Mouse (Mus musculus) kidney, postnatal 25 days (tissue): ENCODE data around the gene Ncbp3.

Source experiments
- DNase-seq, 2 experiments: peaks; one replicate each; pipeline ENCODE4 v3.0.0; 2021; ENCODE audit warnings: mixed read lengths in 2 of 2

Gene Ncbp3

GRCm38 (mm10) chr11:73031536-73031935 is 16.0 kb upstream of the Ncbp3 start:
- no peak for DNase-seq

- DNase-seq: no peak
These were observed 11.5 kb upstream of the Ncbp3 start for GRCm38 (mm10) chr11:73036077-73036476.

- DNase-seq: no peak
These were observed 10.7 kb upstream of the Ncbp3 start for GRCm38 (mm10) chr11:73036889-73037288.

- DNase-seq: peak in 1 of 2 experiments; percentile 13
These were observed 9.9 kb upstream of the Ncbp3 start for GRCm38 (mm10) chr11:73037691-73038090.

GRCm38 (mm10) chr11:73039102-73039799 is 8.3 kb upstream of the Ncbp3 start:
- DNase-seq: peak; percentile 76 to 86

GRCm38 (mm10) chr11:73044229-73044755 is 3.3 kb upstream of the Ncbp3 start:
- no peak for DNase-seq

- no peak for DNase-seq
These were observed 2.8 kb upstream of the Ncbp3 start for GRCm38 (mm10) chr11:73044789-73045188.

- peak in 1 of 2 experiments; percentile 60 for DNase-seq
These were observed 670 bp downstream of the Ncbp3 start for GRCm38 (mm10) chr11:73048030-73048876.

- peak; percentile 77 to 89 for DNase-seq
These were observed 1.8 kb downstream of the Ncbp3 start for GRCm38 (mm10) chr11:73049335-73049734.

GRCm38 (mm10) chr11:73052795-73053194 is 5.2 kb downstream of the Ncbp3 start:
- no peak for DNase-seq

- no peak for DNase-seq
These were observed 10.1 kb downstream of the Ncbp3 start for GRCm38 (mm10) chr11:73057701-73058100.

GRCm38 (mm10) chr11:73059630-73060029 is 12.0 kb downstream of the Ncbp3 start:
- no peak for DNase-seq

GRCm38 (mm10) chr11:73061413-73061812 is 13.8 kb downstream of the Ncbp3 start:
- no peak for DNase-seq

- peak; percentile 50 to 61 for DNase-seq
These were observed 24.3 kb downstream of the Ncbp3 start for GRCm38 (mm10) chr11:73071839-73072238.

- DNase-seq: no peak
These were observed 28.7 kb downstream of the Ncbp3 start for GRCm38 (mm10) chr11:73076295-73076694.

GRCm38 (mm10) chr11:73076733-73077132 is 29.1 kb downstream of the Ncbp3 start:
- no peak for DNase-seq

- no peak for DNase-seq
These were observed 29.7 kb downstream of the Ncbp3 start for GRCm38 (mm10) chr11:73077211-73077720.

GRCm38 (mm10) chr11:73078615-73079014 is 31.0 kb downstream of the Ncbp3 start:
- no peak for DNase-seq

- DNase-seq: peak; percentile 33 to 72
These were observed 32.7 kb downstream of the Ncbp3 start for GRCm38 (mm10) chr11:73080306-73080705.

- DNase-seq: no peak
These were observed 36.7 kb downstream of the Ncbp3 start for GRCm38 (mm10) chr11:73084303-73084702.

GRCm38 (mm10) chr11:73084804-73085231 is 37.2 kb downstream of the Ncbp3 start:
- peak; percentile 80 to 88 for DNase-seq

GRCm38 (mm10) chr11:73085391-73085790 is 37.8 kb downstream of the Ncbp3 start:
- DNase-seq: peak; percentile 42 to 73

- DNase-seq: no peak
These were observed 40.3 kb downstream of the Ncbp3 start for GRCm38 (mm10) chr11:73087700-73088480.
